Mouse (Mus musculus) embryonic fibroblast, embryonic 13.5 days (primary cell): ENCODE data around the gene Gm15737.

ENCODE experiments used
- CTCF ChIP-seq: IDR thresholded peaks from 2 replicates; pipeline ENCODE4 v1.5.1; 2011; ENCODE audit warnings: mild to moderate bottlenecking, control low read depth, low read length, moderate library complexity, borderline replicate concordance; ENCODE audit not compliant: insufficient read depth
- POLR2A ChIP-seq: IDR thresholded peaks from 2 replicates; pipeline ENCODE4 v1.6.1; 2011; ENCODE audit warnings: low read depth, mild to moderate bottlenecking, control low read depth, low read length, moderate library complexity

GRCm38 (mm10) chr6:92928261-92928660, 59.1 kb downstream of the Gm15737 start:
- TF ChIP-seq CTCF (no peak), POLR2A (no peak)
